Mouse (Mus musculus) hindbrain, embryonic 15.5 days (tissue): ENCODE measurements around the gene Tbcc. TPM values are rescaled to one million over a fixed set of nuclear protein-coding genes. Genes with fewer than 3 reads are reported as not detected.
"Not testable (repeated sequence)": the region's sequence is repeated elsewhere in the genome, so short reads cannot be mapped to it uniquely, and the experiment has no call there.

Source experiments
- ATAC-seq: fragments of 200-750 bp; cut with Nextera tagmentation; 2 replicates; pipeline ENCODE4 v1.8.0; 2017; ENCODE audit warnings: low read depth, moderate number of reproducible peaks, moderate TSS enrichment; ENCODE audit not compliant: low FRiP score
- H3K27ac ChIP-seq: fragments of 300-500 bp; sonication (generic); replicated peaks from 2 replicates; pipeline ENCODE4 v1.5.1; 2015; ENCODE audit warnings: mild to moderate bottlenecking, inconsistent platforms
- H3K27me3 ChIP-seq: fragments of 300-500 bp; sonication (generic); 2 replicates; pipeline ENCODE4 v1.6.1; 2015; ENCODE audit warnings: control low read depth, inconsistent platforms
- H3K36me3 ChIP-seq: fragments of 300-500 bp; sonication (generic); 2 replicates; pipeline ENCODE4 v1.6.1; 2015; ENCODE audit warnings: control low read depth, inconsistent platforms
- H3K4me1 ChIP-seq: fragments of 300-500 bp; sonication (generic); replicated peaks from 2 replicates; pipeline ENCODE4 v1.6.1; 2015; ENCODE audit warnings: control low read depth, inconsistent platforms
- H3K4me2 ChIP-seq: fragments of 300-500 bp; sonication (generic); 2 replicates; pipeline ENCODE4 v1.6.1; 2015; ENCODE audit warnings: moderate library complexity, mild to moderate bottlenecking, inconsistent platforms
- H3K4me3 ChIP-seq: fragments of 300-500 bp; sonication (generic); 2 replicates; pipeline ENCODE4 v1.5.1; 2015; ENCODE audit warnings: mild to moderate bottlenecking, inconsistent platforms
- H3K9ac ChIP-seq: fragments of 300-500 bp; sonication (generic); 2 replicates; pipeline ENCODE4 v1.6.1; 2015; ENCODE audit warnings: inconsistent platforms
- H3K9me3 ChIP-seq: fragments of 300-500 bp; sonication (generic); 2 replicates; pipeline ENCODE4 v1.6.1; 2016; ENCODE audit warnings: control low read depth, inconsistent platforms
- WGBS: fragments of 180-500 bp; shearing (Covaris S2); methylation state at CpG from one replicate; pipeline ENCODE4 v1.1.7; 2015; 5-methylcytosine and 5-hydroxymethylcytosine counted together
- polyA plus RNA-seq: library from polyadenylated mRNA; unstranded; fragments of >200 nt; fragmentation: Nextera tagmentation; extraction: Ambion mirVana; gene quantifications from 2 replicates; pipeline ENCODE4 v1.2.1, GENCODE M21; 2015

Tbcc gene
- 57.5 and 60.8 TPM in 2 replicates for polyA plus RNA-seq

DNA sequence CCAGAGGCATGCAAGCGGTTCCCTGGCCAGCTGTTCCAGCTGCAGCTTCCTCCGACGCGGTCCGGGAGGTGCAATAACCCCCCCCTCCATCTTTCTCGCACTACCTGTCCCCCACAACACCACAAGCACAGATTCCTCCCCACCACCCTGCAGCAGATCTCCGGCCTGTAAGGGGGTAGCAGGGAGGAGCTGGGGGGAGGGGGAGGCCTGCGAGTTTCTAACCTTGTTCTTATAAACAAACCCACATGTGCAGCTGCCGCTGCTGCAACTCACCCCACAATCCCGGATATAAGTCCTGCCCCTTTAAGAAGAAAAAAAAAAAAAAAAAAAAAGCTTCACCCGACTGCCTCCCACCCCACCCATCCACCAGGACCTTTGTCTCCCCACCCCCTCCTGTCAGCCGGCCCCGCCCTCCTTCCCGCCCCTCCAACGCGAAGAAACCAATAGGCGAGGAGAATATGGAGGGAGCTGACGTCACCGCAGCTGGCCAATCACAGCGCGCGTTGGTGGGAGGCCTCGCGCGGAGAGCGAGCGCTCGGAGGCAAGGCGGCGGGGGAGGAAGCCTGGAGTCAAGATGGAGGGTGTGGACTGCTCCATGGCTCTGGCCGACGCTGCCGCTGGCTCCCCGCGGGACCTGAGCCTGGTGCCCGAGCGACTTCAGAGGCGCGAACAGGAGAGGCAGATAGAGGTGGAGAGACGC is at the start of gene Tbcc:
TSS of gene Tbcc (plus strand) at position 569 of the 700 bp plus-strand sequence.
- Histone ChIP-seq H3K9me3 (no peaks in the 10 kb centered on the region), H3K4me3 (peak within 1 kb of the TSS; percentile 89), H3K36me3 (no peaks in the 10 kb centered on the region), H3K27me3 (no peaks in the 10 kb centered on the region), H3K27ac (peak within 1 kb of the TSS; percentile 98), H3K4me1 (peaks cover 41% of the 10 kb centered on the region), H3K4me2 (peak within 1 kb of the TSS; percentile 90), H3K9ac (peak within 1 kb of the TSS; percentile 89)
- WGBS = under 1% methylated on average over 40 of the region's 40 CpGs
- ATAC-seq = peak; percentile 94

DNA sequence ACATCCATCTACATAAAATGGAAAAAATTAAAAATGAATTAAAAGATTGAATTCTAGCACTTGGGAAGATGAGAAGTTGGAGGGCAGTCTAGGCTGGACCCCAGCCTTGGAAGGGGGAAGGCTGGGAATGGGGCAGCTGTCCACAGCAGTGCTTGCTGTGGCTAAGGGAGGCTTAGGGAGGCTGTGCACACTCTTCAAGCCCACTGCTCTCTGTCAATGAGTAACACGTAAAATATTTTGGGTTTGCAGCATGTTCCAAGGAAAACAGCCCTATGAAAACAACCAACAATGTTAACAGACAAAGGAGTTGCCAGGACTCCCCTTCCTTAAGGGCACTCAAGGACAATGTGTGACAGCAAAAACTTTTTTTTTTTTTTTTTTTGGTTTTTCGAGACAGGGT is 47.5 kb upstream of the Tbcc start:
- Histone ChIP-seq H3K27me3 (no peaks in the 10 kb centered on the region), H3K36me3 (no peaks in the 10 kb centered on the region), H3K4me2 (no peak overlapping the region), H3K4me1 (peaks cover 7% of the 10 kb centered on the region; the same call in 1 of the 2 replicates), H3K4me3 (no peak overlapping the region), H3K27ac (no peak overlapping the region), H3K9me3 (no peaks in the 10 kb centered on the region), H3K9ac (no peak overlapping the region)
- ATAC-seq = no peak
- 83% methylated on average over 2 of the region's 2 CpGs for whole genome bisulfite sequencing

DNA sequence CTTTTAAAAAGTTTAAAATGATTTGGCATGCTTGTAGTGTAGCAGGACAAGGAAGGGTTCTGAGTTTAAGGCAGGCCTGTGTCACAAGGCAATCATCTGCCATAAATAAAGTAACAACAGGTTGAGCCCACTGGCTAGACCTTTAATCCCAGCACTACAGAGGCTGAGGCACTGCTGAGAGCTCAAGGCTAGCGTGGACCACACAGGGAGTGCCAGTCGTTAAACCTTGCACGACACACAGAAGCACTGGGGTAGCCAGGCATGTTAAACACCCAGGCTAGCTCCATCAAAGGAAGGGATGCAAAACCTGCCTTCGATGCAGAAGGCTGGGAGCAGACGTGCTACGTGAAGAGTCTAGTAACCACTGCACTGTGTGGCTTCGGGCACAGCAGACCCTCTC is 46.8 kb upstream of the Tbcc start:
- no peaks in the 10 kb centered on the region for H3K9me3 ChIP-seq
- no peak overlapping the region for H3K9ac ChIP-seq
- H3K4me1 ChIP-seq = peaks cover 7% of the 10 kb centered on the region; the same call in 1 of the 2 replicates
- H3K4me2 ChIP-seq = no peak overlapping the region
- WGBS = 69% methylated on average over 7 of the region's 7 CpGs
- H3K27ac ChIP-seq = no peak overlapping the region; the same call in 1 of the 2 replicates
- ATAC-seq = no peak
- H3K27me3 ChIP-seq = no peaks in the 10 kb centered on the region
- H3K36me3 ChIP-seq = no peaks in the 10 kb centered on the region
- no peak overlapping the region for H3K4me3 ChIP-seq

DNA sequence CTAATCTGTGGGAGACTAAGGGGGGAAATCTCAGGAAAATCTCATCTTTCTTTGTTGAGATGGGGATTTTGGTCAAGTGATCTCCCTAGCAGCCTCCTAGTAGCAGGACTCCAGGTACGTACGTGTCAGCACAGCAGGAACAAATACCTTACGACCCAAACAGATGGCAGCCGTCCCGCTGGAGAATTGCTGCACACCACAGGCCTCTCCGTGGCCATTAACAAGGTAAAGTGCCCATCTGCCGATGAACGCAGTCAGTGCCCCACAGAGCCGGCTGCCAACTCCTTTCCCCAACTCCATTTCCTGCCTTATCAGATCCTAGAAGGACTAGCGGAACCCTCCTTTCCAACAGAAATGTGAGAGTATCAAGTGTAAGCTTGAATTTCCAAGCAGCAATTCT is 45.7 kb upstream of the Tbcc start:
- Histone ChIP-seq H3K9ac (no peak overlapping the region), H3K4me3 (no peak overlapping the region), H3K9me3 (no peaks in the 10 kb centered on the region), H3K4me2 (no peak overlapping the region), H3K27ac (no peak overlapping the region), H3K27me3 (no peaks in the 10 kb centered on the region), H3K36me3 (no peaks in the 10 kb centered on the region), H3K4me1 (peaks cover 7% of the 10 kb centered on the region; the same call in 1 of the 2 replicates)
- no peak for ATAC-seq
- 59% methylated on average over 10 of the region's 10 CpGs for WGBS

DNA sequence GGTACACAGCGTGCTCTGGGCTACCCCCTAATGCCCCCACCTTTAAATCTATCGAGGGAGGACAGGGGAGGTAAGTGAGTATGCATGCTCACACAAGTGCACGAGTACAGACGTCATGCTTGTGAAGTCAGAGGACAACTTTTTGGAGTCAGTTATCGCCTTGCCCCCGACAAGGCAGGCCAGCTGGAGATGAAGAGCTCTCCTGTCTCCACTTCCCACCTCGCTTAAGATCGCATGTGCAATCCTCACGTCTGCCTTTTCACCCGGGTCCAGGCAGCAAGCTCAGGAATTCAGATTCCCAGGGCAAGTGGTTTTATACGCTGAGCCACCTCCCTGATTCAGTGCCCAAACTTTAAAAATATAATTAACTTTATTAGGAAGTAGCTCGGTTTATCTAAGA is 45.2 kb upstream of the Tbcc start:
- no peak overlapping the region for H3K27ac ChIP-seq

DNA sequence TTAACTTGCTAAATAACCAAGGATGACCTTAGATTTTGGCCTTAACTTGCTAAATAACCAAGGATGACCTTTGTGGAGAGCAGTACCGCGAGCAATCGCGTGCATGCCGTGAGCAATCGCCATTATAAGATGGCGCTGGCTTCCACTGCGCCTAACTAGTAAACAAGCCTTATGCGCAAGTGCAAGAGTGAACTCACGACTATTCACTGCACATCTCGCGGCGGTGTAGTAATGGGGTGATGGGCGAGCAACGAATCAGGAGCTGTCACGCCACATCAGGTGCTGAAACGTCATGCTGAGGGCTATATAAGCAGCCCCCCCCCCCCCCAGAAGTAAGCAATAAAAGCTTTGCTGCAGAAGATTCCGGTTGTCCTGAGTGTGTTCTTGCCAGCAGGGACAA is 43.9 kb upstream of the Tbcc start:
- H3K4me3 ChIP-seq, H3K4me1 ChIP-seq, H3K27ac ChIP-seq, H3K4me2 ChIP-seq, H3K9me3 ChIP-seq, H3K27me3 ChIP-seq, H3K9ac ChIP-seq, H3K36me3 ChIP-seq, ATAC-seq: not testable (repeated sequence)
- WGBS = 96% methylated on average over 18 of the region's 18 CpGs

More for the DNA sequence above, 45.2 kb upstream of the Tbcc start:
- Histone ChIP-seq H3K4me2 (no peak overlapping the region), H3K36me3 (no peaks in the 10 kb centered on the region), H3K9ac (no peak overlapping the region), H3K9me3 (no peaks in the 10 kb centered on the region), H3K4me3 (no peak overlapping the region), H3K27me3 (no peaks in the 10 kb centered on the region), H3K4me1 (peaks cover 7% of the 10 kb centered on the region; the same call in 1 of the 2 replicates)
- 87% methylated on average over 12 of the region's 12 CpGs for WGBS
- ATAC-seq = no peak

DNA sequence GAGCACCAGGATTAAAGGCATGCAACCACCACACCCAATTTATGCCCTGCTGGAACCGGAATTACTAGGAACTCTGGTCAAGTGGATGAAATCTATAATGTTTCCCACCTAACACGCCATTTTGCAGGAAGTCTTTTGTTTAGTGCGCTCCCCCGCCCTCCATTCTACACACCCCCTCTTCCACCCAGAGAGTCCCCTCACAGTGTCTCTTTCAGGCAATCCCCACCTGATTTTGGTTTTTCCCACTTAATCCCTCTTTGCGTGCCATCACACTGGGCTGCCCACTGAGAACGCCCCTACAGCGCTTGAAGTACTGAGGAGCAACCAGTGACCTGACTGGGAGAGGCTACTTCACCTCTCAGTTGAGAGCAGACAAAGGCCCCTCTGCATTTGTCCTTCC is 43.3 kb upstream of the Tbcc start:
- no peak overlapping the region for H3K4me3 ChIP-seq
- no peaks in the 10 kb centered on the region for H3K36me3 ChIP-seq
- H3K27ac ChIP-seq = no peak overlapping the region
- 95% methylated on average over 7 of the region's 7 CpGs for WGBS
- no peak overlapping the region for H3K4me2 ChIP-seq
- peaks cover 7% of the 10 kb centered on the region; the same call in 1 of the 2 replicates for H3K4me1 ChIP-seq
- no peak overlapping the region for H3K9ac ChIP-seq
- H3K9me3 ChIP-seq = no peaks in the 10 kb centered on the region
- no peak for ATAC-seq
- H3K27me3 ChIP-seq = no peaks in the 10 kb centered on the region

DNA sequence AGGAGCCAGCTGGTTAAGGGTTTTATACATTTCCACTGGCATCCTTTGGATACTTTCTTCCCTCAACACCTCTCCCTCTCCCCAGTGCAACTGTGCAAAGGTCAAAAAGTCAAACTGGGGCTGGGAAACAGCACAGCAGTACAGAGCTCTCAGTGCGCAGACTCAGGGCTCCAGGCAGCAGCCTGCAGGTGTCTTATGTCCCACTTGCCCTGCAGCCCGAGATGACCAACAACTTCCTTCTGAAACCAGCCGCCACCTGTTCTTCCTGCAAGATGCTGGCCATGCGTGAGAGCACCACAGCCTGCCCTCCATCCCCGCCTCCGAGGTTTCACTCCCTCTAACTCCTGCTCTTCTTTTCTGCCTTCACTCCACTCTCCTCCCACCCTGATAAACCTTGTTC is 37.8 kb upstream of the Tbcc start:
- Histone ChIP-seq H3K4me2 (no peak overlapping the region), H3K36me3 (no peaks in the 10 kb centered on the region), H3K9ac (no peak overlapping the region), H3K27ac (peak overlapping the region; percentile 16), H3K4me1 (peaks cover 33% of the 10 kb centered on the region), H3K4me3 (no peak overlapping the region), H3K9me3 (no peaks in the 10 kb centered on the region), H3K27me3 (no peaks in the 10 kb centered on the region)
- no peak for ATAC-seq
- 40% methylated on average over 6 of the region's 6 CpGs for WGBS

DNA sequence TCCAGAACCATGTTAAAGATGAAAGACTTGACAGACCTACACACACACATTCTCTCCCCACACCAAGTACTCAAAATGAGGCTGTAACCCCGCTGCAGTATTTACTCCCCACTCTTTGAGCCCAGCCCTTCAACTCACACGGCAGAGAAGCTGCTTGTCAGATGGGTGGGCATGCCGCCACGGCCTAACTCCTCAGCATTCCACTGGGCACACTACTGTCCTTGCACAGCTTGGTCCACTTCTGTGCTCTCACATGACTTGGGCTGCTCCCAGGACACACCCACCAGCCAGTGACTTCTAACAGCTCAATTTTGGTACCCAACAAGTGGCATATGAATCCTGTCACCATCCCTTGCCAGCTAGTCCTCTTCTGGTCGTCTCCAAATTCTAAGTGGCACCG is 37.2 kb upstream of the Tbcc start:
- Histone ChIP-seq H3K27ac (peak overlapping the region; percentile 16; the same call in 1 of the 2 replicates), H3K4me2 (0 out of 2 replicates have a peak overlapping the region, but pooled peaks have one; percentile 2)
- ATAC-seq = peak; percentile 35; the same call in 1 of the 2 replicates

DNA sequence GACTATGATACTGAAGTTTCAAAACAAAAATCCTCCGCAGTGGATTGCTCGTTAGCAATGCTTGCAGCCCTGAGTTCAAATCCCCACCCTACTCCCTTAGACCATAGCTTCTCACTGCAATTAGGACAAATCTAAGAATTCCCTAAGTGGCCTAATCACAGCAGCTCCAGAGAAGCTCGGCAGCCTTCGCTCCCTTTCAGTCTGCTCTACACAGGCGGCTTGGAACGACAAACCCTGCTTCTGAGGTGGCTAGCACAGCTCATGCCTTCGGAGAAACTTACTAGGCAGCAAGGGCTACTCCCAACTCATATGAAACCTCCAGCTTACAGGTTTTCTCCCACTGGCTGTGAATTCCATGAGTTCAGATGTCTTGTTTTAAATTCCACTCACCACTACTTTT is 36.4 kb upstream of the Tbcc start:
- 80% methylated on average over 7 of the region's 7 CpGs for WGBS
- peak overlapping the region; percentile 74; the same call in 1 of the 2 replicates for H3K4me2 ChIP-seq
- peaks cover 35% of the 10 kb centered on the region for H3K4me1 ChIP-seq
- H3K9me3 ChIP-seq = no peaks in the 10 kb centered on the region
- H3K36me3 ChIP-seq = no peaks in the 10 kb centered on the region
- H3K9ac ChIP-seq = no peak overlapping the region
- H3K27me3 ChIP-seq = no peaks in the 10 kb centered on the region
- no peak for ATAC-seq
- peak overlapping the region; percentile 6; the same call in 1 of the 2 replicates for H3K27ac ChIP-seq
- no peak overlapping the region for H3K4me3 ChIP-seq

More for the DNA sequence above, 37.2 kb upstream of the Tbcc start:
- H3K9me3 ChIP-seq = no peaks in the 10 kb centered on the region
- H3K9ac ChIP-seq = no peak overlapping the region
- peaks cover 33% of the 10 kb centered on the region for H3K4me1 ChIP-seq
- H3K4me3 ChIP-seq = no peak overlapping the region
- no peaks in the 10 kb centered on the region for H3K36me3 ChIP-seq
- no peaks in the 10 kb centered on the region for H3K27me3 ChIP-seq
- WGBS = 47% methylated on average over 6 of the region's 6 CpGs

DNA sequence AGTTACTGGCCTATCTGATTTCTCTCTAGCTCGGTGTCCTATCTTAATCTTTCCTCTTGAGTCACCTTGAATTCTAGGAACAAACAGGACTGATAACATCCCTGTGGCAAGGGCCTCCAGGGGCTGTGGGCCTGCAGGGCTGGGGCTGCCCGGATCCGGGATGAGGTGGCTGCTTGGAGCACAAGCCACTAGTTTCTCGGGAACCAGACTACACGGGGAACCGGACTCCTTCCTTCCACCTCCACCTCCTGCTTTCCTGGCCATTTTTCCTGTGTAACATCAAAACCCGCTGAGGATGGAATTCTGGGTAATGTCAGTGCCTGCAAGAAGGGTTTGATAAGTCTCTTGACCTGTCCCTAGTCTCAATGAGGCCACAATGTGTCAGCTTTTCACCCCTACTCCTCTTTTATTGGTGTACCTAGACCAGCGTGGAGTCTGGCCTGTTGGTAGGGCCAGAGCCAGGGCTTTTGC is 35.8 kb upstream of the Tbcc start:
- whole genome bisulfite sequencing = 79% methylated on average over 8 of the region's 8 CpGs
- H3K27me3 ChIP-seq = no peaks in the 10 kb centered on the region
- H3K9me3 ChIP-seq = no peaks in the 10 kb centered on the region
- H3K36me3 ChIP-seq = no peaks in the 10 kb centered on the region
- H3K4me3 ChIP-seq = peak overlapping the region; percentile 95; the same call in 1 of the 2 replicates
- peak overlapping the region; percentile 64 for H3K27ac ChIP-seq
- peak overlapping the region; percentile 74 for H3K4me2 ChIP-seq
- no peak for ATAC-seq
- peaks cover 41% of the 10 kb centered on the region for H3K4me1 ChIP-seq
- H3K9ac ChIP-seq = peak overlapping the region; percentile 1; the same call in 1 of the 2 replicates

DNA sequence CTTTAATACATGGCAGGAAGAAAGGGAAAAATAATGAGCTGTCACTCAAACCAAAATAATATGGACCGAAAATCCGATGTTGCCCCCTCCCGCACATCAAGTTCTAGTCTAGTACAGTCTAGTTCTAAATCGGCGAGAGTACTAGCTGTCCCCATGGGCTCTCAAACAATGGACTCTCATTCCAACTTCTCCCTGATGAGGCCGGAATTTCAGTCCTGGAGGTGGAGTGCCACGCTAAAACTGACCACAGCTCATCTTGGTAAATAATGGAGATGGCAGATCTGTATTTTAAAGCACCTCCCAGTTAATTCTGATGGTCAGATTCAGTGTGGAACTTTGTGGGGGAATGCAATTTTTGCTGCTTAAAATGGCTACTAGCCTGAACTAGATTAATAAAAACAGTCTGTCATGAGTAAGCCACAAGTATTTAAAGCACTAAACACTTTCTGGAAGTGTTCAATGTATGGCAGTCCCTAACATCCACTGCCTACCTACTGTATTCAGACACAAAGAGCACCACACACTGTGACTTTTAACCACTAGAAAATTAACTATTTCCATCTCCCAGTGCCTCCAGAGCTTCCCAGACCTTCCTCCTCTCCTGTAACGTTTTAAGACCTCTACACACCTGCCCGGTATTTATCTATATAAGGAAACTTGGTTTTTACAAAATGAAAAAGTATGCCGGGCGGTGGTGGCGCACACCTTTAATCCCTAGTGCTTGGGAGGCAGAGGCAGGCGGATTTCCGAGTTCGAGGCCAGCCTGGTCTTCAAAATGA is 35.0 kb upstream of the Tbcc start:
- WGBS = 54% methylated on average over 15 of the region's 15 CpGs
- no peak for ATAC-seq
- peak overlapping the region; percentile 74 for H3K4me2 ChIP-seq
- H3K9ac ChIP-seq = peak overlapping the region; percentile 100
- no peaks in the 10 kb centered on the region for H3K36me3 ChIP-seq
- H3K27ac ChIP-seq = peak overlapping the region; percentile 100
- no peaks in the 10 kb centered on the region for H3K9me3 ChIP-seq
- no peaks in the 10 kb centered on the region for H3K27me3 ChIP-seq
- peak overlapping the region; percentile 95 for H3K4me3 ChIP-seq
- peaks cover 42% of the 10 kb centered on the region for H3K4me1 ChIP-seq
